Mouse (Mus musculus): ENCODE measurements around the gene Nanos1. TPM values are rescaled to one million over a fixed set of nuclear protein-coding genes. Genes with fewer than 3 reads are reported as not detected.

Nanos1 gene
- 0.85 and 0.87 TPM in 2 replicates for polyA plus RNA-seq (2015; fragmentation: Nextera tagmentation; extraction: Ambion mirVana)

DNA sequence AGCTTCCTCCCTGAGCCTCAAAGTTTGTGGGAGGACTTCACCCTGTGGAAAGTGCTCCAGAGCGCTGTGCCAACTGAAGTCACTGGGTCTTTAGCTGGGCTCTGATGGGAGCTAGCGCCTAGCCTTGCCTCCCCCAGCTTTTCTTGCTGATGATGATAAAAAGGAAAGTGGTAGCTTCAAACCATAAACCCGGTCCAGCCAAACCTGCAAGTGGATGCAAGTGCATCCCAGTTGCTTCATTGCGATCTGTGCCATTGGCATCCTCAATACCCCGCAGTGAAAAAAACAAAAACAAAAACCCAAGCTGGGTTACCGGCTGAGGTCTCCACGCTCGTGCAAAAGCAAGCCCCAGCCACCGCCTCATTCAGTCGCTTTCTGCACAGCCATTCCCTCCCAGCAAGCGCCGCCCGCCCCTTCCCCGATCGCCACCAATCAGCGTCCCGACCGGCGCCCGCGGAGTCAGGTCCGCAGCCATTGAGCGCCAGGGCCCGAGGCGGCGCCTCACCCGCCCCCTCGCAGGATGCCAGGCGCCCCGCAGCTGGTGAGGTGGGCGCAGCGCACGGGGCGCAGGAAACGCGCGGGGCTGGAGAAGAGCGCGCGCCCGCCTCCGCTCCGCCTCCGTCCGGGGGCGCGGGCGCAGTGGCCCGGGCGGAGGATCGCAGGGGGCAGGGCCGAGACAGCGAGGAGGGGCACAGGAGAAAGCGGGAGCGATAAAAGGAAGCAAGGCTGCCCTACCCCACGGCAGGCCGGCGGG lies at the start of gene Nanos1:
Gene Nanos1, plus strand, starts transcription at position 550 of the 754 bp plus-strand sequence.
- Histone ChIP-seq H3K27ac (ENCODE audit: low read length) (peak within 1 kb of the TSS; percentile 70), H3K4me3 (ENCODE audit: low read depth, low read length) (peak within 1 kb of the TSS; percentile 80), H3K36me3 (ENCODE audit: control insufficient read depth, insufficient read depth) (peaks cover 6% of the 10 kb centered on the region; the same call in 1 of the 2 replicates), H3K27me3 (ENCODE audit: control insufficient read depth, insufficient read depth, low read depth, low read length) (peaks cover 19% of the 10 kb centered on the region), H3K9me3 (replicated peaks; ENCODE audit: control insufficient read depth, low read length) (no peaks in the 10 kb centered on the region), H3K9ac (ENCODE audit: low read depth, low read length) (peak within 1 kb of the TSS; percentile 77), H3K4me1 (ENCODE audit: control insufficient read depth, low read depth, low read length) (peaks cover 20% of the 10 kb centered on the region), H3K4me2 (ENCODE audit: low read depth, low read length) (peak within 1 kb of the TSS; percentile 100)
- peak; percentile 93 for ATAC-seq (ENCODE audit: low read depth)
- WGBS (ENCODE audit: insufficient replicate concordance), result under 1% methylated on average over 58 of the region's 58 CpGs

DNA sequence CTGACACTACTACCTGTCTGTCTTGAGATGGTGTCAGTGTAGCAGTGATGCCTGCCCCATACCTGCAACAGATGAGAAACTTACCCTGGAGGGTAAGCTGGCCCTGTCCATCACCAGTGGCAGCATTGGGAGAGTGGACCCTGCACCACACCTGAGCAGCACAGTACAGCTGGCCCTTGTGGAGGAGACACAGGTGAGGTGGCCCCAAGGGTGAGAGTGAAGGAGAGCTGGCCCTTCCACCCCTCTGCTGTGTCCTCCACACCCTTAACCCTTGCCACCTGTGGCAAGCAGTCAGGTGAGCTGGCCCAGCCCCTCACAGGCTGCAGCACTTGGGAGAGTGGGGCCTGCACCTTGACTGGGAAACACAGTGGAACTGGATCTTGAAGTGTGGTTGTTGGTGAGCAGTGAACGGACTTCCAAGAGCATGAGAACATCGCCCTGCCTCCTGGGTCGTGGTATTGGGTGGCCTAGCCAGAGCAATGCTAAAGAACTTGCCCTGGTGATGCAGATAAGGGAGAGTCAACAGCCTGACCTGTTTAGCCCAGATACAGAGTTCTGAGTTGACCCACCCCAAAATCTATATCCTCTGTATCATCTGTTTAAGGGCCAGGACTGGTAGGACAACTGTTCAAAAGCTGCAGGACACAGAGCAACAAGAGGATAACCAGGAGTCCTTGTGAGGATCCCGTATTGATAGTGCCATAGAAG lies 46.4 kb upstream of the Nanos1 start:
- peaks cover 21% of the 10 kb centered on the region for H3K4me1 ChIP-seq (ENCODE audit: control insufficient read depth, low read depth, low read length)
- peak overlapping the region; percentile 39; the same call in 1 of the 2 replicates for H3K4me2 ChIP-seq (ENCODE audit: low read depth, low read length)
- peak overlapping the region; percentile 81 for H3K27ac ChIP-seq (ENCODE audit: low read length)
- ATAC-seq (ENCODE audit: low read depth), result peak; percentile 95
- H3K4me3 ChIP-seq (ENCODE audit: low read depth, low read length), result no peak overlapping the region
- H3K9me3 ChIP-seq (replicated peaks; ENCODE audit: control insufficient read depth, low read length), result no peaks in the 10 kb centered on the region
- no peaks in the 10 kb centered on the region for H3K36me3 ChIP-seq (ENCODE audit: control insufficient read depth, insufficient read depth)
- WGBS (ENCODE audit: insufficient replicate concordance), result 38% methylated on average over 4 of the region's 4 CpGs
- peak overlapping the region; percentile 48 for H3K9ac ChIP-seq (ENCODE audit: low read depth, low read length)
- no peaks in the 10 kb centered on the region for H3K27me3 ChIP-seq (ENCODE audit: control insufficient read depth, insufficient read depth, low read depth, low read length)

DNA sequence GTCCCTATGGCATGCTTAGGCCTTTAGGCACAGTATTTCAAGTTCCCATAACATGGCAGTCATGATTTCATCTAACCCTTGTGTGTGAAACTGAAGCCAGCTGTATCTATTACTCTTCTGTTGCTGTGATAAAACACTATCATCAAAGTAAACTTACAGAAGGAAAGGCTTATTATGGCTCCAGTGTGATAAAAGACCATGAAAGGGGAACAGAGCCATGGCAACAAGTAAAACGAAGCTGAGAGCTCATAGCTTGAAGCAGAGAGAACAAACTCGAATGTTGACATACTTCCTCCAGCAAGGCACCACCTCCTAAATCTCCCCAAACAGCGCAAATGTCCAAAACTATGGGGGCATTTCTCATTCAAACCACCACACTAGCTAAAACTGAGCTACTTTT lies 45.6 kb upstream of the Nanos1 start:
- Histone ChIP-seq H3K4me2 (ENCODE audit: low read depth, low read length) (peak overlapping the region; percentile 39; the same call in 1 of the 2 replicates), H3K4me1 (ENCODE audit: control insufficient read depth, low read depth, low read length) (peaks cover 21% of the 10 kb centered on the region), H3K27me3 (ENCODE audit: control insufficient read depth, insufficient read depth, low read depth, low read length) (no peaks in the 10 kb centered on the region), H3K36me3 (ENCODE audit: control insufficient read depth, insufficient read depth) (no peaks in the 10 kb centered on the region), H3K9ac (ENCODE audit: low read depth, low read length) (no peak overlapping the region), H3K9me3 (replicated peaks; ENCODE audit: control insufficient read depth, low read length) (no peaks in the 10 kb centered on the region), H3K4me3 (ENCODE audit: low read depth, low read length) (no peak overlapping the region), H3K27ac (ENCODE audit: low read length) (peak overlapping the region; percentile 39)
- WGBS (ENCODE audit: insufficient replicate concordance), result 22% methylated on average over 3 of the region's 3 CpGs
- ATAC-seq (ENCODE audit: low read depth), result peak; percentile 8; the same call in 1 of the 2 replicates

DNA sequence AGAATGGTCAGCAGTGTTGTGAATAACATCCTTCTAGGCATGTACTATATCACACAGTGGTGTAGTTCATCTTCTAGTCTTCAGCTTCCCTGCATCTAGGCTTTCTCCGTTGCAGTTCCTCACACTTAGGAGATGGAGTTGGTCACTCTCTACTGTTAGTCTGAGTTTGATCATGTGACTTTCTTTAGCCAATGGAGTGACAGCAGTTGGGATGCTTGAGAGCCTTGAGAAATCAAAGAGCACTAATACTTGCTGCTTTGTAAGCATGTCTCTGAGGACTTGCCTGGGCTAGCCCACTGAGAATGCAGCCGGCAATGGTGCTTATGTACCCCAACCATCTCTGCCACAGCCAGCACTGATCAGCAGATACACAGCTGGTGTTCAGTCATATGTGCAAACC lies 43.2 kb upstream of the Nanos1 start:
- H3K4me1 ChIP-seq (ENCODE audit: control insufficient read depth, low read depth, low read length), result peaks cover 21% of the 10 kb centered on the region
- no peak overlapping the region for H3K9ac ChIP-seq (ENCODE audit: low read depth, low read length)
- H3K27me3 ChIP-seq (ENCODE audit: control insufficient read depth, insufficient read depth, low read depth, low read length), result no peaks in the 10 kb centered on the region
- no peak overlapping the region for H3K4me3 ChIP-seq (ENCODE audit: low read depth, low read length)
- H3K4me2 ChIP-seq (ENCODE audit: low read depth, low read length), result no peak overlapping the region
- ATAC-seq (ENCODE audit: low read depth), result no peak
- H3K27ac ChIP-seq (ENCODE audit: low read length), result no peak overlapping the region
- no peaks in the 10 kb centered on the region for H3K9me3 ChIP-seq (replicated peaks; ENCODE audit: control insufficient read depth, low read length)
- H3K36me3 ChIP-seq (ENCODE audit: control insufficient read depth, insufficient read depth), result no peaks in the 10 kb centered on the region
- 64% methylated on average over 2 of the region's 2 CpGs for WGBS (ENCODE audit: insufficient replicate concordance)

DNA sequence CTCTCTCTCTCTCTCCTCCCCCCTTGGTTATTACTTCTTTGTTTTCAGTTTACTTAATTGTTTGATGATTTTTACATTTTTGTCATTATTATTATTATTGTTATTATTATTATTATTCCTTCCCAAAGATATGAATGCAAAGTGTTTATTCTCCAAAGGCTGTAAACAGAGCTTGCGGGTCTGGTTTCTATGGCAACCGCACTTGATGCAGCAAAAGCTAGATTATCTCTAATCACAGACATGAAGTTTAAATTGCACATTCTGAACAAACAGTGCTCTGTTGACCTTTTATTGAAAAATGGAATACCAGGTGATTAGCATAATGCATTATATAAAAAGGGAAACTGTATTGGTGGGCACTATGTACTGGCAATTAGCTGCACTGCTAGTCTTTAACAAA lies 39.4 kb upstream of the Nanos1 start:
- Histone ChIP-seq H3K27me3 (ENCODE audit: control insufficient read depth, insufficient read depth, low read depth, low read length) (peaks cover 2% of the 10 kb centered on the region; the same call in 1 of the 2 replicates), H3K4me1 (ENCODE audit: control insufficient read depth, low read depth, low read length) (no peaks in the 10 kb centered on the region), H3K4me3 (ENCODE audit: low read depth, low read length) (no peak overlapping the region), H3K9me3 (replicated peaks; ENCODE audit: control insufficient read depth, low read length) (no peaks in the 10 kb centered on the region), H3K9ac (ENCODE audit: low read depth, low read length) (no peak overlapping the region), H3K27ac (ENCODE audit: low read length) (no peak overlapping the region), H3K4me2 (ENCODE audit: low read depth, low read length) (no peak overlapping the region), H3K36me3 (ENCODE audit: control insufficient read depth, insufficient read depth) (no peaks in the 10 kb centered on the region)
- 80% methylated on average over 2 of the region's 2 CpGs for WGBS (ENCODE audit: insufficient replicate concordance)
- ATAC-seq (ENCODE audit: low read depth), result no peak

DNA sequence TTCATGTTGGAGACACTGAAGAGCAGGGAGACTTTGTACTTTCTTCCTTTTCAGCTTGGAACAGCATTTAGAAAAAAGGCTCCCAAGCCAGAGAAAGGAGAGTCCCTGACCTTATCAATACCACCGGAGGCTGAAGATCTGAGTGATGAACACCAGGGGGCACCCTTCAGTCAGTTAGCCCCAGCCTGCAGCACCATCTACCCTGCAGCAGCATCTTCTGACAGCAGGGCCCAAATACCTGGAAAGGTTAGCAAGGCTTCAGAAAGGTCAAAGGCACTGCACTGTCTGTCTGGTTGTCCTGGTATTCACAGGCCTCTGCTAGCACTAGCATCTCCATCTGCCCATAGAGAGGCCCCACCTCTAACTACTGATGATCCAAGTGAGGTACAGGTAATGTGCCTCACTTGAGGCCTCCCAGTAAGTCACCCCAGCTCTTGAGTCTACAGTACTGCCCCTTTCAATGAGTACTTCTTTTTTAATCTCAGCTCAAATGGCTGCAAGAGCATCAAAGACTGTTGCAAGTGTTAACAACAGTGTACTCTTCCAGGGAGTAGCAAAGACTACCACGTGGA lies 25.4 kb upstream of the Nanos1 start:
- H3K9me3 ChIP-seq (replicated peaks; ENCODE audit: control insufficient read depth, low read length), result no peaks in the 10 kb centered on the region
- H3K27me3 ChIP-seq (ENCODE audit: control insufficient read depth, insufficient read depth, low read depth, low read length), result peaks cover 4% of the 10 kb centered on the region; the same call in 1 of the 2 replicates
- WGBS (ENCODE audit: insufficient replicate concordance), result 51% methylated on average over 2 of the region's 2 CpGs
- no peaks in the 10 kb centered on the region for H3K36me3 ChIP-seq (ENCODE audit: control insufficient read depth, insufficient read depth)
- no peak overlapping the region for H3K4me2 ChIP-seq (ENCODE audit: low read depth, low read length)
- no peak overlapping the region for H3K9ac ChIP-seq (ENCODE audit: low read depth, low read length)
- H3K4me1 ChIP-seq (ENCODE audit: control insufficient read depth, low read depth, low read length), result peaks cover 7% of the 10 kb centered on the region
- H3K27ac ChIP-seq (ENCODE audit: low read length), result no peak overlapping the region
- peak; percentile 74; the same call in 1 of the 2 replicates for ATAC-seq (ENCODE audit: low read depth)
- no peak overlapping the region for H3K4me3 ChIP-seq (ENCODE audit: low read depth, low read length)

DNA sequence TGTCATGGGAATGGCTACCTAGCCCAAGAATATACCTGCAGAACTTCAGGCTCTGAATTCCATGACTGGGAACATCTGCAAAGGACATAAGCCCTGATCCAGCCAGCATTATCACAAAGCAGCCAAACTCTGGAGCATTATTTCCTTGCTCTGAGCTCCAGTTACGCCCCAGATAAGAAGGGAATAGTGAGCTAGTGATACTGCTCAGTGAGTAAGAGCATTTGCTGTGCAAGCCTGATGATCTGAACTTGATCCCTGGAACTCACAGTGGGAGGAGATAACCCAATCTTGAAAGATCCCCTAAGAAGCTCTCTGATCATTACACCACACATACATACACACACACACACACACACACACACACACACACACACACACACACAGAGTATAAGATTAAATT lies 24.5 kb upstream of the Nanos1 start:
- Histone ChIP-seq H3K27ac (ENCODE audit: low read length) (no peak overlapping the region), H3K27me3 (ENCODE audit: control insufficient read depth, insufficient read depth, low read depth, low read length) (peaks cover 4% of the 10 kb centered on the region; the same call in 1 of the 2 replicates), H3K4me2 (ENCODE audit: low read depth, low read length) (no peak overlapping the region), H3K9ac (ENCODE audit: low read depth, low read length) (no peak overlapping the region), H3K4me3 (ENCODE audit: low read depth, low read length) (no peak overlapping the region), H3K36me3 (ENCODE audit: control insufficient read depth, insufficient read depth) (no peaks in the 10 kb centered on the region), H3K9me3 (replicated peaks; ENCODE audit: control insufficient read depth, low read length) (no peaks in the 10 kb centered on the region), H3K4me1 (ENCODE audit: control insufficient read depth, low read depth, low read length) (peaks cover 7% of the 10 kb centered on the region)
- no peak for ATAC-seq (ENCODE audit: low read depth)
- 58% methylated on average over 1 of the region's 1 CpGs for WGBS (ENCODE audit: insufficient replicate concordance)

DNA sequence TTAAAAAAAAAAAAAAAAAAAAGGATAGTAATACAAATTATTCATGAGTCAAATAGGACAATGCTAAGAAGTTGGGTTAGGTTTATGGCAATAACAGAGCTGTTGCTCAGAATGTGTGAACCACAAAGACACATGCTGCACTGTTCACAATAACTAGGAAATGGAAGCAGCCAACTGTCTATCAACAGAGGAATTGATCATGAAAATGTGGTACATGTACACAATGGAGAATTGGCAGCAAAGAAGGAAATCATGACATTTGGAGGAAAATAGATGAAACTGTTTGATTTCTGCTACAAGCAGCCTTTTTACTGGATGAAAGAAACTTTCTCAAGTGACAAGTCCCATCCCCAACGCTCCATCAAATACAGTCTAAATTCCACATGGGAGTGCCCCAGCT lies 23.8 kb upstream of the Nanos1 start:
- Histone ChIP-seq H3K4me2 (ENCODE audit: low read depth, low read length) (no peak overlapping the region), H3K27me3 (ENCODE audit: control insufficient read depth, insufficient read depth, low read depth, low read length) (peaks cover 4% of the 10 kb centered on the region; the same call in 1 of the 2 replicates), H3K4me3 (ENCODE audit: low read depth, low read length) (no peak overlapping the region), H3K9ac (ENCODE audit: low read depth, low read length) (no peak overlapping the region), H3K27ac (ENCODE audit: low read length) (no peak overlapping the region), H3K9me3 (replicated peaks; ENCODE audit: control insufficient read depth, low read length) (no peaks in the 10 kb centered on the region), H3K4me1 (ENCODE audit: control insufficient read depth, low read depth, low read length) (peaks cover 7% of the 10 kb centered on the region), H3K36me3 (ENCODE audit: control insufficient read depth, insufficient read depth) (no peaks in the 10 kb centered on the region)
- 73% methylated on average over 1 of the region's 1 CpGs for WGBS (ENCODE audit: insufficient replicate concordance)
- no peak for ATAC-seq (ENCODE audit: low read depth)

All from liver, embryonic 16.5 days (tissue).